Mouse (Mus musculus): ENCODE results near the gene Zdhhc22. TPM values are rescaled to one million over a fixed set of nuclear protein-coding genes. Genes with fewer than 3 reads are reported as not detected.

Gene Zdhhc22
- polyA plus RNA-seq, 1 experiment from 2014 or later, result 0.82 TPM

GRCm38 (mm10) chr12:86988227-86988626, 2.0 kb downstream of the Zdhhc22 start:
- no peak overlapping the region for H3K27ac ChIP-seq (ENCODE audit: low read depth, low read length)
- ATAC-seq (ENCODE audit: low FRiP score), result no peak
- no peaks in the 10 kb centered on the region for H3K9me3 ChIP-seq (ENCODE audit: control insufficient read depth, low read length)
- 52% methylated on average over 16 of the region's 16 CpGs for WGBS
- H3K4me1 ChIP-seq (replicated peaks; ENCODE audit: control insufficient read depth, insufficient read depth, low read length), result peaks cover 10% of the 10 kb centered on the region
- no peak overlapping the region for H3K4me2 ChIP-seq (replicated peaks; ENCODE audit: low read depth, low read length)
- H3K4me3 ChIP-seq (ENCODE audit: low read depth, low read length), result no peak overlapping the region
- peaks cover 50% of the 10 kb centered on the region for H3K27me3 ChIP-seq (ENCODE audit: control insufficient read depth, insufficient read depth, low read length)
- H3K36me3 ChIP-seq (ENCODE audit: control insufficient read depth, insufficient read depth, low read length), result no peaks in the 10 kb centered on the region
- no peak overlapping the region for H3K9ac ChIP-seq (ENCODE audit: low read depth, low read length)
- no peak for DNase-seq (ENCODE audit: low spot score)

- Histone ChIP-seq H3K9me3 (ENCODE audit: control insufficient read depth, low read length) (no peaks in the 10 kb centered on the region), H3K36me3 (ENCODE audit: control insufficient read depth, insufficient read depth, low read length) (no peaks in the 10 kb centered on the region), H3K27ac (ENCODE audit: low read depth, low read length) (no peak overlapping the region), H3K27me3 (ENCODE audit: control insufficient read depth, insufficient read depth, low read length) (peaks cover 58% of the 10 kb centered on the region), H3K9ac (ENCODE audit: low read depth, low read length) (no peak overlapping the region), H3K4me3 (ENCODE audit: low read depth, low read length) (no peak overlapping the region), H3K4me2 (replicated peaks; ENCODE audit: low read depth, low read length) (no peak overlapping the region), H3K4me1 (replicated peaks; ENCODE audit: control insufficient read depth, insufficient read depth, low read length) (peaks cover 10% of the 10 kb centered on the region)
- 68% methylated on average over 4 of the region's 4 CpGs for WGBS
- no peak for ATAC-seq (ENCODE audit: low FRiP score)
- no peak for DNase-seq (ENCODE audit: low spot score)
Observed at GRCm38 (mm10) chr12:86986562-86986961, 3.7 kb downstream of the Zdhhc22 start.

- WGBS, result 7% methylated on average over 6 of the region's 6 CpGs
- Histone ChIP-seq H3K4me3 (ENCODE audit: low read depth, low read length) (no peak overlapping the region), H3K9me3 (ENCODE audit: control insufficient read depth, low read length) (no peaks in the 10 kb centered on the region), H3K36me3 (ENCODE audit: control insufficient read depth, insufficient read depth, low read length) (no peaks in the 10 kb centered on the region), H3K9ac (ENCODE audit: low read depth, low read length) (no peak overlapping the region), H3K27ac (ENCODE audit: low read depth, low read length) (0 out of 2 replicates have a peak overlapping the region, but pooled peaks have one; percentile 30), H3K4me2 (replicated peaks; ENCODE audit: low read depth, low read length) (peak overlapping the region; percentile 54), H3K4me1 (replicated peaks; ENCODE audit: control insufficient read depth, insufficient read depth, low read length) (peaks cover 4% of the 10 kb centered on the region; the same call in 1 of the 2 replicates), H3K27me3 (ENCODE audit: control insufficient read depth, insufficient read depth, low read length) (peaks cover 41% of the 10 kb centered on the region)
- DNase-seq (ENCODE audit: low spot score) (peak; percentile 69), ATAC-seq (ENCODE audit: low FRiP score) (peak; percentile 20)
Observed at GRCm38 (mm10) chr12:86984194-86984555, 6.1 kb downstream of the Zdhhc22 start.

GRCm38 (mm10) chr12:86983470-86984193, 6.6 kb downstream of the Zdhhc22 start:
- no peaks in the 10 kb centered on the region for H3K9me3 ChIP-seq (ENCODE audit: control insufficient read depth, low read length)
- no peaks in the 10 kb centered on the region for H3K36me3 ChIP-seq (ENCODE audit: control insufficient read depth, insufficient read depth, low read length)
- ATAC-seq (ENCODE audit: low FRiP score) (peak; percentile 75), DNase-seq (ENCODE audit: low spot score) (peak; percentile 86)
- H3K4me1 ChIP-seq (replicated peaks; ENCODE audit: control insufficient read depth, insufficient read depth, low read length), result peaks cover 4% of the 10 kb centered on the region; the same call in 1 of the 2 replicates
- H3K9ac ChIP-seq (ENCODE audit: low read depth, low read length), result no peak overlapping the region; the same call in 1 of the 2 replicates
- peaks cover 36% of the 10 kb centered on the region for H3K27me3 ChIP-seq (ENCODE audit: control insufficient read depth, insufficient read depth, low read length)
- peak overlapping the region; percentile 54 for H3K4me2 ChIP-seq (replicated peaks; ENCODE audit: low read depth, low read length)
- H3K27ac ChIP-seq (ENCODE audit: low read depth, low read length), result 0 out of 2 replicates have a peak overlapping the region, but pooled peaks have one; percentile 30
- peak overlapping the region; percentile 19; the same call in 1 of the 2 replicates for H3K4me3 ChIP-seq (ENCODE audit: low read depth, low read length)
- WGBS, result 3% methylated on average over 28 of the region's 28 CpGs

GRCm38 (mm10) chr12:86981180-86981579, 9.1 kb downstream of the Zdhhc22 start:
- DNase-seq (ENCODE audit: low spot score) (peak; percentile 65), ATAC-seq (ENCODE audit: low FRiP score) (no peak)
- Histone ChIP-seq H3K27me3 (ENCODE audit: control insufficient read depth, insufficient read depth, low read length) (peaks cover 21% of the 10 kb centered on the region), H3K27ac (ENCODE audit: low read depth, low read length) (no peak overlapping the region), H3K36me3 (ENCODE audit: control insufficient read depth, insufficient read depth, low read length) (no peaks in the 10 kb centered on the region), H3K9ac (ENCODE audit: low read depth, low read length) (no peak overlapping the region), H3K4me2 (replicated peaks; ENCODE audit: low read depth, low read length) (no peak overlapping the region), H3K4me1 (replicated peaks; ENCODE audit: control insufficient read depth, insufficient read depth, low read length) (peaks cover 4% of the 10 kb centered on the region; the same call in 1 of the 2 replicates), H3K9me3 (ENCODE audit: control insufficient read depth, low read length) (no peaks in the 10 kb centered on the region), H3K4me3 (ENCODE audit: low read depth, low read length) (no peak overlapping the region)
- 28% methylated on average over 9 of the region's 9 CpGs for WGBS

- Histone ChIP-seq H3K36me3 (ENCODE audit: control insufficient read depth, insufficient read depth, low read length) (no peaks in the 10 kb centered on the region), H3K27me3 (ENCODE audit: control insufficient read depth, insufficient read depth, low read length) (peaks cover 9% of the 10 kb centered on the region; the same call in 1 of the 2 replicates), H3K4me1 (replicated peaks; ENCODE audit: control insufficient read depth, insufficient read depth, low read length) (peaks cover 4% of the 10 kb centered on the region; the same call in 1 of the 2 replicates), H3K4me3 (ENCODE audit: low read depth, low read length) (no peak overlapping the region), H3K4me2 (replicated peaks; ENCODE audit: low read depth, low read length) (no peak overlapping the region), H3K9me3 (ENCODE audit: control insufficient read depth, low read length) (no peaks in the 10 kb centered on the region), H3K27ac (ENCODE audit: low read depth, low read length) (no peak overlapping the region), H3K9ac (ENCODE audit: low read depth, low read length) (no peak overlapping the region)
- no peak for DNase-seq (ENCODE audit: low spot score)
- 31% methylated on average over 15 of the region's 15 CpGs for WGBS
- peak; percentile 25; the same call in 1 of the 2 replicates for ATAC-seq (ENCODE audit: low FRiP score)
Observed at GRCm38 (mm10) chr12:86977833-86978232, 12.4 kb downstream of the Zdhhc22 start.

- H3K4me3 ChIP-seq (ENCODE audit: low read depth, low read length), result no peak overlapping the region
- H3K4me2 ChIP-seq (replicated peaks; ENCODE audit: low read depth, low read length), result no peak overlapping the region
- H3K36me3 ChIP-seq (ENCODE audit: control insufficient read depth, insufficient read depth, low read length), result no peaks in the 10 kb centered on the region
- no peak overlapping the region for H3K27ac ChIP-seq (ENCODE audit: low read depth, low read length)
- WGBS, result 62% methylated on average over 6 of the region's 6 CpGs
- peaks cover 4% of the 10 kb centered on the region; the same call in 1 of the 2 replicates for H3K4me1 ChIP-seq (replicated peaks; ENCODE audit: control insufficient read depth, insufficient read depth, low read length)
- DNase-seq (ENCODE audit: low spot score) (no peak), ATAC-seq (ENCODE audit: low FRiP score) (no peak)
- H3K9ac ChIP-seq (ENCODE audit: low read depth, low read length), result no peak overlapping the region
- no peaks in the 10 kb centered on the region for H3K9me3 ChIP-seq (ENCODE audit: control insufficient read depth, low read length)
- peaks cover 5% of the 10 kb centered on the region; the same call in 1 of the 2 replicates for H3K27me3 ChIP-seq (ENCODE audit: control insufficient read depth, insufficient read depth, low read length)
Observed at GRCm38 (mm10) chr12:86976511-86977168, 13.6 kb downstream of the Zdhhc22 start.

GRCm38 (mm10) chr12:86975761-86976160, 14.5 kb downstream of the Zdhhc22 start:
- DNase-seq (ENCODE audit: low spot score) (no peak), ATAC-seq (ENCODE audit: low FRiP score) (no peak)
- peaks cover 2% of the 10 kb centered on the region; the same call in 1 of the 2 replicates for H3K27me3 ChIP-seq (ENCODE audit: control insufficient read depth, insufficient read depth, low read length)
- WGBS, result 64% methylated on average over 10 of the region's 10 CpGs
- peaks cover 4% of the 10 kb centered on the region; the same call in 1 of the 2 replicates for H3K4me1 ChIP-seq (replicated peaks; ENCODE audit: control insufficient read depth, insufficient read depth, low read length)
- no peaks in the 10 kb centered on the region for H3K36me3 ChIP-seq (ENCODE audit: control insufficient read depth, insufficient read depth, low read length)
- H3K27ac ChIP-seq (ENCODE audit: low read depth, low read length), result no peak overlapping the region
- H3K9me3 ChIP-seq (ENCODE audit: control insufficient read depth, low read length), result no peaks in the 10 kb centered on the region
- H3K9ac ChIP-seq (ENCODE audit: low read depth, low read length), result no peak overlapping the region
- no peak overlapping the region for H3K4me3 ChIP-seq (ENCODE audit: low read depth, low read length)
- no peak overlapping the region for H3K4me2 ChIP-seq (replicated peaks; ENCODE audit: low read depth, low read length)
